Mouse (Mus musculus) layer of hippocampus, adult 2 months (tissue): ENCODE data around the gene Psma5. TPM values are rescaled to one million over a fixed set of nuclear protein-coding genes. Genes with fewer than 3 reads are reported as not detected.
"Not testable (repeated sequence)": the region's sequence is repeated elsewhere in the genome, so short reads cannot be mapped to it uniquely, and the experiment has no call there.

Experiments
- DNase-seq, 2 experiments: peaks; one replicate each; pipeline ENCODE4 v3.0.0; 2022; ENCODE audit warnings: low spot score in 2 of 2
- H3K27ac ChIP-seq: fragments of 200-600 bp; 2 replicates; pipeline ENCODE4 v1.8.1; 2022
- H3K4me3 ChIP-seq: fragments of 200-600 bp; 2 replicates; pipeline ENCODE4 v1.8.1; 2022; ENCODE audit warnings: mild to moderate bottlenecking
- CTCF ChIP-seq: fragments of 200-600 bp; conservative IDR thresholded peaks from 2 replicates; pipeline ENCODE4 v1.8.1; 2022; ENCODE audit warnings: antibody characterized with exemption, mild to moderate bottlenecking, moderate library complexity
- total RNA-seq, 2 experiments: library from RNA; stranded (reverse); gene quantifications; 2 replicates each; pipeline ENCODE4 v1.2.3; 2021

The Psma5 gene
- total RNA-seq, 2 experiments from 2014 or later: 68.2 to 76.8 TPM

DNA sequence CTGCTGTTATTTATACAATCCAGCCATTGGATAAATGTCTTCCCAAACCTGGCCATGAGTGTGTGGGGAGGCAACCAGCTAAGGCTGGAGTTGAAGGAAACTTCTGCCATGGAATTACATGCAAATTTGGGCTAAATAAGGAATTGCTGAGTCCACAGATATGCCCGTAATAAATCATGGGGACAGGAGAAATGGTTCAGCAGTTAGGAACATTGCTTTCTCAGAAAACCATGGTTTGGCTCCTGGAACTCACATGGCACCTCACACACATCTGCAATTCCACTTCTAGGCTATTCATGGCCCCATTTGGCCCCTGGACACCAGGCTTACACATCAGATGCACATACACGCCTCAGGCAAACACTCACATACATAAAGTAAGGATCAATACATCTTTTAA is 29.2 kb upstream of the Psma5 start:
- no peak overlapping the region for H3K27ac ChIP-seq
- TF ChIP-seq CTCF: no peak
- no peak for DNase-seq
- H3K4me3 ChIP-seq: no peak overlapping the region

DNA sequence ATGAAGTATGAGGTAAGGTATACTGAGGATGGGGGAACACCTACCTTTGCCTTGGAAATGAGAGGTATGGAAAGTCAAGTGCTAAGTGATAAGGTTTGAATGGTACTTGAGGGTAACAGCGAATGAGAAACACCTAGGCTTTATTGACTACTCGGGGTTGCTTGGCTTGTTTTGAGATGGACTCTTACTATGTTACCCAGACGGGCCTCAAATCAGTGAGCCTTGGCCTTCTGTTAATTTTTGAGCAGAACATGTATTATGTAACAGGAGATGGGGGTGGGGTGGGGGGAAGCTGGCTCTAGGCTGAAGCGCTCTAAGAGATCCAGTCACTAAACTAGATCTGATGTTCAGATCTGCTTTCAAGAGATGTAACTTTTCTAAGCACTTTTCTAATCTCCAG is 25.1 kb upstream of the Psma5 start:
- Histone ChIP-seq H3K27ac (no peak overlapping the region), H3K4me3 (no peak overlapping the region)
- TF ChIP-seq CTCF: no peak
- DNase-seq: no peak

DNA sequence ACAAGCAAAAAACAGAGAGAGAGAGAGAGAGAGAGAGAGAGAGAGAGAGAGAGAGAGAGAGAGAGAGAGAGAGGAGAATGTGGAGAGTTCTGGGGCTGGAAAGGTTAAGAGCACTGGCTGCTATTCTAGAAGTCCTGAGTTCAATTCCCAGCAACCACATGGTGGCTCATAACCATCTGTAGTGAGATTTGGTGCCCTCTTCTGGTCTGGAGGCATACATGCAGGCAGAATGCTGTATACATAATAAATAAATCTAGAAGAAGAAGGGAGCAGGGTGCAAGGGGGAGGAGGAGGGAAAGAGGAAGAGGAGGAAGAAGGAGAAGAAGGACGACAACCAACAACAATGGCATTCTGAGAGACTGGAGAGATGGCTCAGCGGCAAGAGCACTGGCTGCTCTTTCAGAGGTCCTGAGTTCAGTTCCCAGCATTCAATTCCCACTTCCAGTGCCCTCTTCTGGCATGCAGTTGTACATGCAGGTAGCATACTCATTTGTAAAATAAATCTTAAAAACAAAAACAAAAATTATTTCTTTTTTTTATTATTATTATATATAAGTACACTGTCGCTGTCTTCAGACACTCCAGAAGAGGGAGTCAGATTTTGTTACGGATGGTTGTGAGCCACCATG is 19.1 kb upstream of the Psma5 start:
- not testable (repeated sequence) for H3K4me3 ChIP-seq, H3K27ac ChIP-seq, DNase-seq
- TF ChIP-seq CTCF: peak; percentile 41

DNA sequence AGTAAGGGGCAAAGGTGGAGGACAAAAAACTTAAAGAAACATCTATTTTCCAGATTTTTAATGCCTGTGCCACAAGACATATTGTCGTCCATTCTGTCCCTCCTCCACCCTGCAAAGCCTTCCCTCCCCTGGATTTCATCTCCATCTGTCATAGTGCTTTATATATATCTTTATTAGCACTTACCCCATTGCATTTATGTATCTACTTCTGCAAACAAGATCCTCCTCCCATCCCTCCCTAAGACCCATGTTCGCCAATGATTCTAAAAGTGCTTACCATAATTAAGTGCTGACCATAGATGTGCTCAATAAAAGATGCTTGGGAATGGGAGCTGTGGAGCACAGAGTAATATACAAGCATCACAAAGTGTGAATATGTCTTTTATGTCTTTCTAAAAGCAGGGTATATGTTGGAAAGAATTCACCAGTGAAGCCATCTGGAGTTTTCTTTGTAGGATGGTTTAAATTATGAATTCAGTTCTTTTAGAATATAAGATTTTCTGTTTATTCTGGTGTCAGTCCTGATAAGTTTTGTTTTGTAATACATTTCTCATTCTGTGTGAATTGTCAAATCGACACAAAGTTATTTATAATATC is 15.4 kb upstream of the Psma5 start:
- Histone ChIP-seq H3K27ac (no peak overlapping the region), H3K4me3 (no peak overlapping the region)
- DNase-seq: no peak
- TF ChIP-seq CTCF: no peak

DNA sequence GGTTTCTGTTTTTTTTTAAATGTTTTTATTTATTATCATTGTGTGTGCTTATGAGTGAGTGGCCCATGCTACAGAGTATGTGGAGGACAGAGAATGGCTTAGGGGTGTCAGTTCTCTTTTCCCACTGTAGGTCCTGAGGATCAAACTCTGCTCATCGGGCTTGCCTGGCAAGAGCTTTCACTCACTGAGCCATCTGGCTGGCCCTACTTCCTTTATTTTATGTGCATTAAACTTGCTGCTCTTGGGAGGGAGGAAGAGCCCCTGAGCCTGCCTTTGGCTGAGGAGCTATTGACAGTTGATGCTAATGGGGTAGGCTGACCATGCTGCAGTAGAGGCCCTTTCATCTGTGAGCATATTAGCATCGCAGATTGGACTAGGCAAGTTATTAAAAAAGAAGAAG is 9.9 kb upstream of the Psma5 start:
- no peak for DNase-seq
- H3K4me3 ChIP-seq: no peak overlapping the region

DNA sequence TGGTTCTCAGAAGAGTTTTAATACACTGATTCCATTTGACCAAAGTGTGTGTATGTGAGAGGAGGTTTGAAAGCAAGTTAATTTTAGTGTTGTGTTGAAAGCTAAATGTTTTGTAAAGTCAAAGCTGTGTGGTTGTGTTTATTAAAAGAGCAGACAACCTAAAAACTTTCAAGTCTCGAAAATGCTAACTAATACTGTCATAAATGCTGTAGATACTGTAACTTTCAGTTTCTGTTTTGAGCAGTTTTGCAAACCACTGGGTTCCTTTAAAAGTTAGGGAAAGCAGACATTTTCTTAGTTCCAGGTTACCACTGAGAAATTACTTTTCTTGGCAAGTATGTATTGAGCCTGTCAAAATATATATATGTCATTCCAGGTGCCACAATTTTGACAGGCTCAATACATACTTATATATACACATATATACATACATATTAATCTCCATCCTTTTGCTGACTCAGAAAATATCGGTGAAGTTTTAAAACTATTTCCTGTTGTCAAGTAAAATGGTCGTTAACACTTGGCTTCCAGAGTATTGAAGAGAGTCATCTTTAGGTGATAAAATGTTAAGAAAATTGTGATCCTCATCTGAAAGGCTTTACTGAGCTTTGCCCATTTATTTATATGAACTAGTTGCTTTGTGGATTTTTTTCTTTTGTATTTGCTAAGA is 1.2 kb downstream of the Psma5 start:
- DNase-seq: no peak
- TF ChIP-seq CTCF: no peak
- Histone ChIP-seq H3K4me3 (peak overlapping the region; percentile 99), H3K27ac (peak overlapping the region; percentile 87)

More for the DNA sequence above, 9.9 kb upstream of the Psma5 start:
- TF ChIP-seq CTCF: no peak
- no peak overlapping the region for H3K27ac ChIP-seq

DNA sequence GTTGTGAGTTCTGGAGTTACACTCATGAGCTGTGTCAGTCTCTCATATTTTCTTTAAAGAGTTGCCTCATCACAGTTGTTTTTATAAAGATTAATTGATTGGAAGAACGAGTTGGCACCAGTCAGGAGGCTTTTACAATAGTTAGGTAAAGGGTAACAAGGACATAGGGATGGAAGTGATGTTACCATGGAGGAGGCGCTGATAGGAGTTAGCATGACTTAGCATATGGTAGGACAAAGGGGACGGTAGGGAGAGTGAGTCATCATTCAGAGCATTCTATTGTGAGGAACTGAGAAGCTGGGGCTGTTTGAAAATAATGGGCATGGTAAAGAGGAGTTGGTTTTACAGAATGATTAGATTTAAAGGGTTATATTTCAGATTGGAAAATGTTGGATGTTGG is 2.6 kb downstream of the Psma5 start:
- no peak overlapping the region for H3K27ac ChIP-seq
- DNase-seq: no peak
- no peak for TF ChIP-seq CTCF
- no peak overlapping the region for H3K4me3 ChIP-seq

DNA sequence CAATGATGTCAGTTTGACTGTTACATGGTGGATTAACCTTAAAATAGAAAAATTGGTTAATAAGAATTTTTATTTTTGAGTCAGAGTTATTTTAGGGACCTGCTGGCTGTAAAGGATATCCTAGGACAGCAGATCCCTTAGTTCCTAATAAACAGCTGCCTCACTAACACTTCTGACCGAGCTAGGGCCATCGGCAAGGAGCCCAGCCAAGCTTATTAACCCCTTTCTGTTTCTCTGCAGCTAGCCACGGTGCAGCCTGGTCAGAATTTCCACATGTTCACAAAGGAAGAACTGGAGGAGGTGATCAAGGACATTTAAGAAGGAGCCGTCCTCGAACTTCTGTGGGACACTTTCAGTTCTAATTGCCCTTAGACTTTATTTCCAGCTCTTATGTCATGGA is 22.8 kb downstream of the Psma5 start:
- DNase-seq, H3K27ac ChIP-seq, H3K4me3 ChIP-seq: not testable (repeated sequence)

DNA sequence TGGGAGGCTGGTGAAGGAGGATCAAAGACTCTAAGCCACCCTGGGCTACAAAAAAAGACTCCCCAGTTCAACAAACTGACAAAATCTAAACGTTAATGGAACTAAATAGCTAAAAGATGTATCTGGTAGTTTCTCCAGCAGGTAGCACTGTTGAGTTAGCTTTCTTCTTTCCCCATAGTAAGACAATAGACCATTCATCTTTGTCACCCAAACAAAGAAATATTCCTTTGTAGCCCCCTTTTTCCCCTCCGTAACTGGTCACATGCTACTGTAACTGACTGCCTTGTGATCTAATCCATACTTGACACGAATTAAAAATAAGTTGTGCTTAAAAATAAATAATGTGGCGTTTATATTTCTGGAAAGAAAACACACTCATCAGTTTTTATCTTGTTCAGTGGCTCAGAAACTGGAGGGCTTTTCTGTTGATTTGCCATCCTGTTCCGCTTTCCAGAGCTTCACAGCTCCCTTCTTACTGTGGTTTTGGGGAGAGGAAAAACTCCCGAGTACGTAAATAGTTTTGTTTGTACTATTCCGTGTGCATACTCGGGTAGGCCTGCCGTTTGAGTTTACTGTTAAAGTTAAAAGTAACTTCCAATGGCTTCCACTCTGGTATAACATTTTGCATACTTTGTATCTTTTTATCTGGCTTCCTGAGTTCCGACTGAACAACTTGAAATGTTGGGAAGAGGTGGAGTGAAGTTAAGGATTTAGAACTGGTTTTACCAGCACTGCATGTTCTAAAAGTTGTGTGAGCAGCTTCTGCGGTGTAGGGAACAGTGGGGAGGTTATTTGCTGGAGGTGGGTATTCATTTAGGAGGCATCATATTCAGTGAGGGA is 25.9 kb downstream of the Psma5 start:
- Histone ChIP-seq H3K27ac (peak overlapping the region; percentile 92), H3K4me3 (peak overlapping the region; percentile 71)
- DNase-seq: peak in 1 of 2 experiments; percentile 55
- peak; percentile 85 for TF ChIP-seq CTCF

DNA sequence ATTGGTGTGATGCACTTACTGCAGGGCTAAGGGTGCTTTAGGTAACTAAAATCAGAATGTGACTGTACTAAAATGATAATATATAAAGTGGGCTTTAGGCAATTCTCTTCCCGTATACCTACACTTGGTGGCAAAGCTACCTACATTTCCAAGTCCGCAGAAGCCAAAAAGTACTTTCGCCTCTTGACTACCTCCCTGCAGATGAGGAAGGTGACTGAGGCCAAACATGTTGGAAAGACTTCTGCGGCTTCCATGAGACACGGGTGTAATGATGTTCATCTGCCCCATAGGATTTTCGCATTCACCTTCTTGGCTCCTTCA is 26.5 kb downstream of the Psma5 start:
- H3K4me3 ChIP-seq: peak overlapping the region; percentile 71
- H3K27ac ChIP-seq: peak overlapping the region; percentile 92
- no peak for TF ChIP-seq CTCF
- DNase-seq: no peak

DNA sequence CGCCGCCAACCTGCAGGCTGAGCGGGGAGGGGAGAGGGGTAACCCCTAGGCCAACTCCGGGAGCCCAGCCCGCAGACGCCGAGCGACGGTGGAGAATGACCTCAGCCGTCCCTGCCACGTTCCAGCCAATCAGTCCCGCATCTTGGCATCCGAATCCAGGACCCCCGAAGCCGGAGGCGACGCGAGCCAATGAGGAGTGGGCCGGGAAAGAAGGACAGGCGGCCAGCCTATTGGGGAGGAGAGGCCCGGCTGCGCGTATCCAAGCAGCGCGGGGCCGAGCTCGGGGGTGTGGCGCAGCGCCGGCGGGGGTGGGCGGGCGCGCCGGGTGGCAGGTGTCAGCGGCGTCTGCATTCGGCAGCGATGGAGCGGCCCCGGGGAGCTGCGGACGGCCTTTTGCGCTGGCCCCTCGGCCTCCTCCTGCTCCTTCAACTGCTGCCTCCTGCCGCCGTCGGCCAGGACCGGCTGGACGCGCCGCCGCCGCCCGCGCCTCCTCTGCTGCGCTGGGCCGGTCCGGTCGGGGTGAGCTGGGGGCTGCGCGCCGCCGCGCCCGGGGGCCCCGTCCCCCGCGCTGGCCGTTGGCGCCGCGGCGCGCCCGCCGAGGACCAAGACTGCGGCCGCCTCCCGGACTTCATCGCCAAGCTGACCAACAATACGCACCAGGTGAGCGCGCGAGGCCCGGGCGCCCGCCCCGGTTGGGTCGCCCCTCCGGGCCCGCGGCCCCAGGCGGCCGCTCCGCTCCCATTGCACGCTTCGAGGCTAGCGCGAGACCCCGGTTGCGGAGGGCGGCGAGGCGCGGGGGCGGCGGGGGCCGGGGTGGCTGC is 27.3 kb downstream of the Psma5 start, which contains the start of gene Sort1:
Sort1 (plus strand) TSS at position 302 of the 821 bp plus-strand sequence.
- DNase-seq: peak; percentile 89 to 94
- H3K27ac ChIP-seq: peak within 1 kb of the TSS; percentile 92
- no peak for TF ChIP-seq CTCF
- H3K4me3 ChIP-seq: peak within 1 kb of the TSS; percentile 71

DNA sequence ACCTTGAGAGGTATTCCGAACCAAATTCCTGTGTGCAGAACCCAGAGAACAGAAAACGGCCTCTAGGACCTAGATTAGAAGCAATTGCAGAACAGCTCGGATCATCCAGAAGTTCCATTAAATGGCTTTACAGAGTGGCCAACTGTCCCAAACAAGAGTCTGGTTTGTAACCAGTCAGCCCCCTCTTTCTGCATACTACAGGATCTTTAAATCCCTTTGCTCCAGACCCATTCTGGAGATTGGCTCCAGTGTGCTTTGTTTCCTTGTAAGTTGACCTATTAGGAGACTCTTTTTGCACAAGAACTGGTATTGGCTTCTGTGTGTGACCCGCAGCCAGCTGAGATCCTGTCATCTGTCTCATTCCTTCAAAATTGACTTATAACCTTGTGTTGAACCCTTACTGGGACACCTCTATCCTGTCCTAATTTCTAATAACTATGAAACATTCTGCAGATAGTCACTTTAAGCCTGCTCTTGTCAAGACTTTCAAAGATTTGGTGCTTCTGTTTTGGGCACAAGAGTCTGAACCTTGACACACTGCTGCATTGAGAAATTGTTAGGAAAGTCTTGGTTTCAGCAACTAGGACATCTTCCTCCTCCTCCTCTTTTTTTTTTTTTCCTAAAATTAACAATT is 28.5 kb downstream of the Psma5 start:
- TF ChIP-seq CTCF: no peak
- H3K27ac ChIP-seq: peak overlapping the region; percentile 92

More for the DNA sequence above, 28.5 kb downstream of the Psma5 start:
- peak overlapping the region; percentile 71 for H3K4me3 ChIP-seq
- no peak for DNase-seq
